Mouse (Mus musculus): ENCODE results near the gene Dpp9. TPM values are rescaled to one million over a fixed set of nuclear protein-coding genes. Genes with fewer than 3 reads are reported as not detected.

The Dpp9 gene
- polyA plus RNA-seq, 1 experiment from 2014 or later = 23.4 TPM

GRCm38 (mm10) chr17:56175416-56175815 lies 43.3 kb downstream of the Dpp9 start:
- H3K4me1 ChIP-seq (ENCODE audit: control insufficient read depth, insufficient read depth, low read length) = no peaks in the 10 kb centered on the region
- peaks cover 23% of the 10 kb centered on the region for H3K36me3 ChIP-seq (ENCODE audit: control insufficient read depth, insufficient read depth)
- H3K9ac ChIP-seq (ENCODE audit: low read length) = no peak overlapping the region
- H3K4me3 ChIP-seq (ENCODE audit: low read length) = no peak overlapping the region
- no peaks in the 10 kb centered on the region for H3K9me3 ChIP-seq (replicated peaks; ENCODE audit: control insufficient read depth, low read length)
- ATAC-seq (replicated peaks; ENCODE audit: extremely low read depth, insufficient read depth, low FRiP score) = no peak
- H3K27me3 ChIP-seq (ENCODE audit: control insufficient read depth, insufficient read depth, low read length) = no peaks in the 10 kb centered on the region
- 97% methylated on average over 3 of the region's 3 CpGs for WGBS
- H3K4me2 ChIP-seq (ENCODE audit: low read depth, low read length) = no peak overlapping the region
- no peak overlapping the region for H3K27ac ChIP-seq (ENCODE audit: low read length)

DNA sequence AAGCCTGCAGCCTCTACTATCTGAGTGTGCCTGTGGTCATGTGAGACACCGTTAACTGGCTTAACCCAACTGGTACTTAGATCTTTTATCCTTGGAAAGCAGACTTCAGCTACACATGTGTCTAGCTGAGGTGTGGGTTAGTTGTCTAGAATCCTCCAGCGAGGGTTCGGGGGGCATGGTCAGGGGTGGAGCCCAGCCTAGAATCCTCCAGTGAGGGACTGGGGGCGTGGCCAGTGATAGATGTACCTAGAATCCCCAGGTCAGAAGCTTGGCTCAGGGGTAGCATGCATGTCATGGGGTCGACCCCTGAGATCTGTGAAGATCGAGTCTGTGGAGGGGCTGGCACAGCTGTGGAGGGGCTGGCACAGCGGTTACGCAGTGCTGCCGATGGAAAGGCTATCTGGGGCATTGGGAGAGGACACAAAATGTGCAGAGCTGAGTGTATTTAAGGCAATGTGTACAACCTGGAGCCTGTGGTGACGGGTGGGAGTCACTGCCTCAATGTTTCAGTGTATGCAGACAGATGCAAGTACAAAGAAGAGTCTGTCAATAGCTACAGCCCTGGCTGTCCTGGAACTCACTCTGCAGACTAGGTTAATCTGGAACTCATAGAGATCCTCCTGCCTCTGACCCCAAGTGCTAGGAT lies 45.2 kb downstream of the Dpp9 start:
- Histone ChIP-seq H3K36me3 (ENCODE audit: control insufficient read depth, insufficient read depth) (peaks cover 20% of the 10 kb centered on the region), H3K9ac (ENCODE audit: low read length) (no peak overlapping the region), H3K27ac (ENCODE audit: low read length) (no peak overlapping the region), H3K4me3 (ENCODE audit: low read length) (no peak overlapping the region), H3K4me2 (ENCODE audit: low read depth, low read length) (no peak overlapping the region), H3K4me1 (ENCODE audit: control insufficient read depth, insufficient read depth, low read length) (no peaks in the 10 kb centered on the region), H3K9me3 (replicated peaks; ENCODE audit: control insufficient read depth, low read length) (no peaks in the 10 kb centered on the region), H3K27me3 (ENCODE audit: control insufficient read depth, insufficient read depth, low read length) (no peaks in the 10 kb centered on the region)
- 53% methylated on average over 10 of the region's 10 CpGs for WGBS
- no peak for ATAC-seq (replicated peaks; ENCODE audit: extremely low read depth, insufficient read depth, low FRiP score)

- no peak for ATAC-seq (replicated peaks; ENCODE audit: extremely low read depth, insufficient read depth, low FRiP score)
- H3K9me3 ChIP-seq (replicated peaks; ENCODE audit: control insufficient read depth, low read length) = no peaks in the 10 kb centered on the region
- no peak overlapping the region for H3K27ac ChIP-seq (ENCODE audit: low read length)
- H3K36me3 ChIP-seq (ENCODE audit: control insufficient read depth, insufficient read depth) = peaks cover 10% of the 10 kb centered on the region
- H3K4me3 ChIP-seq (ENCODE audit: low read length) = no peak overlapping the region
- no peaks in the 10 kb centered on the region for H3K4me1 ChIP-seq (ENCODE audit: control insufficient read depth, insufficient read depth, low read length)
- WGBS = 90% methylated on average over 17 of the region's 17 CpGs
- H3K27me3 ChIP-seq (ENCODE audit: control insufficient read depth, insufficient read depth, low read length) = no peaks in the 10 kb centered on the region
- no peak overlapping the region for H3K9ac ChIP-seq (ENCODE audit: low read length)
- H3K4me2 ChIP-seq (ENCODE audit: low read depth, low read length) = no peak overlapping the region
Measured at GRCm38 (mm10) chr17:56171881-56172280, 46.8 kb downstream of the Dpp9 start.

DNA sequence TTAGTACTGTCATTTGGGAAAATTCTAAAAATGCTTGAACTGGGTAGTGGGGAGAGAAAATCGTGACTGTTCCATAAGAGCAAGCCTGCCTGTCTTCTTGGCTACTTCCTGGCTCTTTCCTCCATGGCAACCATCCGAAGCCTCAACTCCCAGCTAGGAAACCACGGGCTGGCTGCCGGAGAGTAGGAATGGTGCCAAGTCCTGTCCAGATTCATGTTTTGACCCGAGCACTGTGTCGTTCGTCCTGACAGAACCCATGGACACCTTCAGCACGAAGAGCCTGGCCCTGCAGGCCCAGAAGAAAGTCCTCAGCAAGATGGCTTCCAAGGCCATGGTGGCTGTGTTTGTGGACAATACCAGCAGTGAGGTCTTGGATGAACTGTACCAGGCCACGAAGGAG lies 47.2 kb downstream of the Dpp9 start:
- H3K9ac ChIP-seq (ENCODE audit: low read length) = no peak overlapping the region
- H3K4me1 ChIP-seq (ENCODE audit: control insufficient read depth, insufficient read depth, low read length) = no peaks in the 10 kb centered on the region
- 63% methylated on average over 9 of the region's 9 CpGs for WGBS
- ATAC-seq (replicated peaks; ENCODE audit: extremely low read depth, insufficient read depth, low FRiP score) = no peak
- H3K36me3 ChIP-seq (ENCODE audit: control insufficient read depth, insufficient read depth) = peaks cover 5% of the 10 kb centered on the region
- H3K9me3 ChIP-seq (replicated peaks; ENCODE audit: control insufficient read depth, low read length) = no peaks in the 10 kb centered on the region
- H3K27me3 ChIP-seq (ENCODE audit: control insufficient read depth, insufficient read depth, low read length) = no peaks in the 10 kb centered on the region
- H3K27ac ChIP-seq (ENCODE audit: low read length) = no peak overlapping the region
- no peak overlapping the region for H3K4me3 ChIP-seq (ENCODE audit: low read length)
- no peak overlapping the region for H3K4me2 ChIP-seq (ENCODE audit: low read depth, low read length)

DNA sequence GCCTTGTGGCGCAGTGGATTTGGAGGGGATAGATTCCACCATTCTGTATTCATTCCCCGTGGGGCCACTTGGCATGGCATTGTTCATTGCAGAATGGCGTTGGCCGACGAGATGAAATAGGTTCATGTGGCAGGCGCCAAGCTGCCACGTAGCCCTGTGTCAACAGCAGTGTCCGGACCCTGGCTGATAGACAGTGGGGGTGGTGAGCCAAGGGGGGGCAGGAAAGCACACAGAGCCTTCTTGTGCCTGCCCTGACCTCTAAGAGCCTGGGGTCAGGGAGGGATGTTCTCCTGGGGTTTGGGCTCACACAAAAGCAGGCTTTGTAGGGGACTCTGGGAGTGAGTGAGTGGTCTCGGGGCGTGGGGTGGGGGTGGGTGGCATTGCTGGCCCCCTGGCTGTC lies 48.1 kb downstream of the Dpp9 start:
- H3K4me1 ChIP-seq (ENCODE audit: control insufficient read depth, insufficient read depth, low read length) = no peaks in the 10 kb centered on the region
- no peak for ATAC-seq (replicated peaks; ENCODE audit: extremely low read depth, insufficient read depth, low FRiP score)
- H3K27ac ChIP-seq (ENCODE audit: low read length) = peak overlapping the region; percentile 58; the same call in 1 of the 2 replicates
- no peak overlapping the region for H3K4me3 ChIP-seq (ENCODE audit: low read length)
- 65% methylated on average over 10 of the region's 10 CpGs for WGBS
- no peaks in the 10 kb centered on the region for H3K9me3 ChIP-seq (replicated peaks; ENCODE audit: control insufficient read depth, low read length)
- no peak overlapping the region for H3K9ac ChIP-seq (ENCODE audit: low read length)
- H3K36me3 ChIP-seq (ENCODE audit: control insufficient read depth, insufficient read depth) = peaks cover 2% of the 10 kb centered on the region; the same call in 1 of the 2 replicates
- no peak overlapping the region for H3K4me2 ChIP-seq (ENCODE audit: low read depth, low read length)
- H3K27me3 ChIP-seq (ENCODE audit: control insufficient read depth, insufficient read depth, low read length) = no peaks in the 10 kb centered on the region

DNA sequence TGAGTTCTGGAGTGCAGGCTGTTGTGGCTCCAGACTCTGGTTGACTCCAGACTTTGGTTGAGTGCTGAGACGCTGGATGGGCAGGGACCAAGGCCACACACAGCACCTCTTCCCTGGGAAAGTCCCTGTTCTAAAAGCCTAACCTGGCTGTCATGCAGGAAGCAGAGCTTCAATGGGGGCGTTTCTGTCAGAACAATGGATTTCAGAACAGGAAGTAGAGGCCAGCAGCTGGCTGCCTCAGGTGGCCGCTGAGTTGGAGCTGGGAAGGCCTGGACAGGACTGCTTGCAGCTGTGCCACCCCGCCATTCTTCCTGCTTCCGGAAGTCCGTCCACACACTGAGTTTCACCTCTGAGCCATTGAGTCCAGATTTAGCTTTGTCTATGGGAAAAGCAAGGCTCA lies 48.9 kb downstream of the Dpp9 start:
- ATAC-seq (replicated peaks; ENCODE audit: extremely low read depth, insufficient read depth, low FRiP score) = peak; percentile 56
- Histone ChIP-seq H3K27ac (ENCODE audit: low read length) (peak overlapping the region; percentile 58; the same call in 1 of the 2 replicates), H3K36me3 (ENCODE audit: control insufficient read depth, insufficient read depth) (no peaks in the 10 kb centered on the region), H3K4me2 (ENCODE audit: low read depth, low read length) (no peak overlapping the region), H3K4me3 (ENCODE audit: low read length) (no peak overlapping the region), H3K9ac (ENCODE audit: low read length) (no peak overlapping the region), H3K9me3 (replicated peaks; ENCODE audit: control insufficient read depth, low read length) (no peaks in the 10 kb centered on the region), H3K27me3 (ENCODE audit: control insufficient read depth, insufficient read depth, low read length) (no peaks in the 10 kb centered on the region), H3K4me1 (ENCODE audit: control insufficient read depth, insufficient read depth, low read length) (no peaks in the 10 kb centered on the region)
- 55% methylated on average over 6 of the region's 6 CpGs for WGBS

DNA sequence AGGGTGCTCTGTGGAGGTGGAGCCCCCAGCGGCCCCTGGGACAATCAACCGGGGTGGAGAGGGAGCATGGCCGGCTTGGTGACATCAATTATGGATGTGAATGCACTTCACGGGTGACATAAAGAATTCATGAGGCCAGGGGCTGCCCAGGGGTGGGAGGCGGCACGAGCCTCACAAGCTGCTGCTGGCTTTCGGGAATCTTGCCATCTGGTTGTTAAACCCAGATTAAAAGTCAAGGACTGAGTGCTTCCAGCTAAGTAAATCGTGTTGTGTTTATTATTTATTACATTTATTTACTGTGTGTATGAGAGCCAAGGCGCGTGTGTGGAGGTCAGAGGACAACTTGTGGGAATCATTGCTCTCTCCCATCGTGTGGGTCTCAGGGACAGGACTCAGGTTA lies 53.0 kb downstream of the Dpp9 start:
- 71% methylated on average over 11 of the region's 11 CpGs for WGBS

DNA sequence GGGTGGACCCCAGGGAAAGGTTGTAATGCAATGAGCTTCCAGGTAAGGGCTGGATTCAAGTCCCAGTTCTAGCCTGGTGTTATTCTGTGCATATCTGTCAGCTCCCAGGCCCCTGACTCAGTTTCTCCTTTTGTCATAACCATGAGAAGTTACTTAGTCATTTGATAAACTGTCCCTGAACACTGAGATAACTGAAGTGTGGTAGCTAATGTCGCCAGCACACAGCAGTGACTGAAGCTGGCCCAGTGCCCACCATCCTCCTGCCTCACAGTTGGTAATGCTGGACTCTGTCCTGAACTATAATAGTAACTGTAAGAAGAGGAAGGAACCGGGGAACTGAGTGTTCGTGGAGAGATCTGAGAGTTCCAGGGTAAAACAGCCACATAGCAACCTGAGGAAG lies 54.2 kb downstream of the Dpp9 start:
- Histone ChIP-seq H3K27me3 (ENCODE audit: control insufficient read depth, insufficient read depth, low read length) (no peaks in the 10 kb centered on the region), H3K4me2 (ENCODE audit: low read depth, low read length) (no peak overlapping the region; the same call in 1 of the 2 replicates)

More for the DNA sequence above, 53.0 kb downstream of the Dpp9 start:
- Histone ChIP-seq H3K9me3 (replicated peaks; ENCODE audit: control insufficient read depth, low read length) (no peaks in the 10 kb centered on the region), H3K4me3 (ENCODE audit: low read length) (no peak overlapping the region), H3K4me1 (ENCODE audit: control insufficient read depth, insufficient read depth, low read length) (peaks cover 17% of the 10 kb centered on the region), H3K36me3 (ENCODE audit: control insufficient read depth, insufficient read depth) (no peaks in the 10 kb centered on the region), H3K9ac (ENCODE audit: low read length) (no peak overlapping the region), H3K27ac (ENCODE audit: low read length) (no peak overlapping the region), H3K27me3 (ENCODE audit: control insufficient read depth, insufficient read depth, low read length) (no peaks in the 10 kb centered on the region), H3K4me2 (ENCODE audit: low read depth, low read length) (no peak overlapping the region)
- ATAC-seq (replicated peaks; ENCODE audit: extremely low read depth, insufficient read depth, low FRiP score) = no peak

GRCm38 (mm10) chr17:56163523-56164102 lies 55.1 kb downstream of the Dpp9 start:
- peak overlapping the region; percentile 64 for H3K9ac ChIP-seq (ENCODE audit: low read length)
- WGBS = 55% methylated on average over 6 of the region's 6 CpGs
- H3K4me3 ChIP-seq (ENCODE audit: low read length) = peak overlapping the region; percentile 54
- no peak for ATAC-seq (replicated peaks; ENCODE audit: extremely low read depth, insufficient read depth, low FRiP score)
- H3K27me3 ChIP-seq (ENCODE audit: control insufficient read depth, insufficient read depth, low read length) = peaks cover 3% of the 10 kb centered on the region
- peak overlapping the region; percentile 87 for H3K4me2 ChIP-seq (ENCODE audit: low read depth, low read length)
- peak overlapping the region; percentile 55; the same call in 1 of the 2 replicates for H3K27ac ChIP-seq (ENCODE audit: low read length)
- H3K36me3 ChIP-seq (ENCODE audit: control insufficient read depth, insufficient read depth) = no peaks in the 10 kb centered on the region
- no peaks in the 10 kb centered on the region for H3K9me3 ChIP-seq (replicated peaks; ENCODE audit: control insufficient read depth, low read length)
- H3K4me1 ChIP-seq (ENCODE audit: control insufficient read depth, insufficient read depth, low read length) = peaks cover 17% of the 10 kb centered on the region

More for the DNA sequence above, 54.2 kb downstream of the Dpp9 start:
- Histone ChIP-seq H3K4me1 (ENCODE audit: control insufficient read depth, insufficient read depth, low read length) (peaks cover 17% of the 10 kb centered on the region), H3K9me3 (replicated peaks; ENCODE audit: control insufficient read depth, low read length) (no peaks in the 10 kb centered on the region), H3K27ac (ENCODE audit: low read length) (no peak overlapping the region), H3K4me3 (ENCODE audit: low read length) (no peak overlapping the region), H3K36me3 (ENCODE audit: control insufficient read depth, insufficient read depth) (no peaks in the 10 kb centered on the region), H3K9ac (ENCODE audit: low read length) (no peak overlapping the region)
- WGBS = 49% methylated on average over 3 of the region's 3 CpGs
- ATAC-seq (replicated peaks; ENCODE audit: extremely low read depth, insufficient read depth, low FRiP score) = no peak
